Mouse (Mus musculus) embryonic facial prominence, embryonic 12.5 days (tissue): ENCODE measurements around the gene Gipc2. TPM values are rescaled to one million over a fixed set of nuclear protein-coding genes. Genes with fewer than 3 reads are reported as not detected.
A peak's percentile ranks its signal among the peaks of the same experiment; 100 is the strongest.

ENCODE experiments used
- ATAC-seq: fragments of 200-750 bp; cut with Nextera tagmentation; 2 replicates; pipeline ENCODE4 v1.8.0; 2017; ENCODE audit not compliant: insufficient number of reproducible peaks, insufficient read depth, low FRiP score, low TSS enrichment
- H3K27ac ChIP-seq: fragments of 300-500 bp; sonication (generic); 2 replicates; pipeline ENCODE4 v1.5.1; 2016; ENCODE audit warnings: mild to moderate bottlenecking
- H3K27me3 ChIP-seq: fragments of 300-500 bp; sonication (generic); 2 replicates; pipeline ENCODE4 v1.6.1; 2016; ENCODE audit warnings: mild to moderate bottlenecking, moderate library complexity
- H3K36me3 ChIP-seq: fragments of 300-500 bp; sonication (generic); 2 replicates; pipeline ENCODE4 v1.6.1; 2016; ENCODE audit warnings: mild to moderate bottlenecking
- H3K4me1 ChIP-seq: fragments of 300-500 bp; sonication (generic); 2 replicates; pipeline ENCODE4 v1.6.1; 2016
- H3K4me2 ChIP-seq: fragments of 300-500 bp; sonication (generic); replicated peaks from 2 replicates; pipeline ENCODE4 v1.6.1; 2016; ENCODE audit warnings: mild to moderate bottlenecking, moderate library complexity
- H3K4me3 ChIP-seq: fragments of 300-500 bp; sonication (generic); 2 replicates; pipeline ENCODE4 v1.5.1; 2016; ENCODE audit warnings: mild to moderate bottlenecking
- H3K9ac ChIP-seq: fragments of 300-500 bp; sonication (generic); 2 replicates; pipeline ENCODE4 v1.6.1; 2016; ENCODE audit warnings: mild to moderate bottlenecking, moderate library complexity
- H3K9me3 ChIP-seq: fragments of 300-500 bp; sonication (generic); 2 replicates; pipeline ENCODE4 v1.6.1; 2016; ENCODE audit warnings: mild to moderate bottlenecking, moderate library complexity
- WGBS: fragments of 180-500 bp; shearing (Covaris S2); methylation state at CpG from one replicate; pipeline ENCODE4 v1.1.7; 2016; 5-methylcytosine and 5-hydroxymethylcytosine counted together
- polyA plus RNA-seq: library from polyadenylated mRNA; unstranded; fragments of >200 nt; fragmentation: Nextera tagmentation; extraction: Ambion mirVana; gene quantifications from 2 replicates; pipeline ENCODE4 v1.2.1, GENCODE M21; 2016

The Gipc2 gene
- polyA plus RNA-seq, 1 experiment from 2014 or later = 2.4 TPM

- Histone ChIP-seq H3K4me1 (peaks cover 18% of the 10 kb centered on the region), H3K4me3 (peak overlapping the region; percentile 52), H3K9me3 (no peaks in the 10 kb centered on the region), H3K36me3 (no peaks in the 10 kb centered on the region), H3K27me3 (peaks cover 10% of the 10 kb centered on the region), H3K27ac (no peak overlapping the region), H3K9ac (peak overlapping the region; percentile 60), H3K4me2 (peak overlapping the region; percentile 99)
- WGBS = under 1% methylated on average over 53 of the region's 53 CpGs
- ATAC-seq = peak; percentile 41; the same call in 1 of the 2 replicates
Measured at GRCm38 (mm10) chr3:152165351-152166098, 505 bp downstream of the Gipc2 start.

GRCm38 (mm10) chr3:152165014-152165350, 1.0 kb downstream of the Gipc2 start:
- Histone ChIP-seq H3K9me3 (no peaks in the 10 kb centered on the region), H3K4me2 (peak overlapping the region; percentile 99), H3K27me3 (peaks cover 10% of the 10 kb centered on the region), H3K27ac (no peak overlapping the region), H3K36me3 (no peaks in the 10 kb centered on the region), H3K4me3 (peak overlapping the region; percentile 52; the same call in 1 of the 2 replicates), H3K4me1 (peaks cover 18% of the 10 kb centered on the region), H3K9ac (no peak overlapping the region)
- 25% methylated on average over 9 of the region's 9 CpGs for WGBS
- peak; percentile 10; the same call in 1 of the 2 replicates for ATAC-seq

- Histone ChIP-seq H3K9ac (no peak overlapping the region), H3K36me3 (no peaks in the 10 kb centered on the region), H3K4me3 (no peak overlapping the region), H3K4me1 (peaks cover 18% of the 10 kb centered on the region), H3K4me2 (no peak overlapping the region), H3K27me3 (peaks cover 10% of the 10 kb centered on the region), H3K27ac (no peak overlapping the region), H3K9me3 (no peaks in the 10 kb centered on the region)
- ATAC-seq = no peak
- 85% methylated on average over 8 of the region's 8 CpGs for WGBS
Measured at GRCm38 (mm10) chr3:152163320-152163719, 2.7 kb downstream of the Gipc2 start.

GRCm38 (mm10) chr3:152160607-152161006, 5.4 kb downstream of the Gipc2 start:
- peaks cover 4% of the 10 kb centered on the region for H3K4me1 ChIP-seq
- peaks cover 3% of the 10 kb centered on the region for H3K27me3 ChIP-seq
- H3K27ac ChIP-seq = no peak overlapping the region
- H3K9ac ChIP-seq = no peak overlapping the region
- no peaks in the 10 kb centered on the region for H3K9me3 ChIP-seq
- H3K4me2 ChIP-seq = no peak overlapping the region
- no peak overlapping the region for H3K4me3 ChIP-seq
- 65% methylated on average over 4 of the region's 4 CpGs for WGBS
- no peak for ATAC-seq
- no peaks in the 10 kb centered on the region for H3K36me3 ChIP-seq

GRCm38 (mm10) chr3:152159321-152159720, 6.7 kb downstream of the Gipc2 start:
- H3K36me3 ChIP-seq = no peaks in the 10 kb centered on the region
- no peaks in the 10 kb centered on the region for H3K9me3 ChIP-seq
- no peak for ATAC-seq
- H3K27ac ChIP-seq = no peak overlapping the region
- H3K4me2 ChIP-seq = no peak overlapping the region
- no peak overlapping the region for H3K4me3 ChIP-seq
- no peaks in the 10 kb centered on the region for H3K4me1 ChIP-seq
- no peak overlapping the region for H3K9ac ChIP-seq
- H3K27me3 ChIP-seq = no peaks in the 10 kb centered on the region

GRCm38 (mm10) chr3:152158344-152159291, 7.4 kb downstream of the Gipc2 start:
- Histone ChIP-seq H3K4me3 (no peak overlapping the region), H3K4me2 (no peak overlapping the region), H3K36me3 (no peaks in the 10 kb centered on the region), H3K9ac (no peak overlapping the region), H3K4me1 (no peaks in the 10 kb centered on the region), H3K27ac (no peak overlapping the region), H3K9me3 (no peaks in the 10 kb centered on the region), H3K27me3 (no peaks in the 10 kb centered on the region)
- no peak for ATAC-seq
- WGBS = 55% methylated on average over 10 of the region's 10 CpGs

- no peaks in the 10 kb centered on the region for H3K9me3 ChIP-seq
- H3K36me3 ChIP-seq = no peaks in the 10 kb centered on the region
- no peak overlapping the region for H3K9ac ChIP-seq
- no peaks in the 10 kb centered on the region for H3K4me1 ChIP-seq
- no peak overlapping the region for H3K4me2 ChIP-seq
- WGBS = 76% methylated on average over 23 of the region's 23 CpGs
- no peak for ATAC-seq
- no peak overlapping the region for H3K27ac ChIP-seq
- no peak overlapping the region for H3K4me3 ChIP-seq
- H3K27me3 ChIP-seq = no peaks in the 10 kb centered on the region
Measured at GRCm38 (mm10) chr3:152156816-152157496, 9.1 kb downstream of the Gipc2 start.

- Histone ChIP-seq H3K9ac (no peak overlapping the region), H3K27ac (no peak overlapping the region), H3K36me3 (no peaks in the 10 kb centered on the region), H3K4me3 (no peak overlapping the region), H3K9me3 (no peaks in the 10 kb centered on the region), H3K4me2 (no peak overlapping the region), H3K27me3 (no peaks in the 10 kb centered on the region), H3K4me1 (no peaks in the 10 kb centered on the region)
- no peak for ATAC-seq
- WGBS = 51% methylated on average over 11 of the region's 11 CpGs
Measured at GRCm38 (mm10) chr3:152155296-152155948, 10.6 kb downstream of the Gipc2 start.

- Histone ChIP-seq H3K9ac (no peak overlapping the region), H3K4me1 (no peaks in the 10 kb centered on the region), H3K4me2 (no peak overlapping the region), H3K27me3 (no peaks in the 10 kb centered on the region), H3K36me3 (no peaks in the 10 kb centered on the region), H3K27ac (no peak overlapping the region), H3K9me3 (no peaks in the 10 kb centered on the region), H3K4me3 (no peak overlapping the region)
- WGBS = 86% methylated on average over 5 of the region's 5 CpGs
- no peak for ATAC-seq
Measured at GRCm38 (mm10) chr3:152154095-152154494, 11.9 kb downstream of the Gipc2 start.

- no peaks in the 10 kb centered on the region for H3K27me3 ChIP-seq
- H3K36me3 ChIP-seq = no peaks in the 10 kb centered on the region
- H3K4me3 ChIP-seq = no peak overlapping the region
- no peaks in the 10 kb centered on the region for H3K9me3 ChIP-seq
- WGBS = 85% methylated on average over 2 of the region's 2 CpGs
- no peak overlapping the region for H3K4me2 ChIP-seq
- no peak overlapping the region for H3K9ac ChIP-seq
- no peak for ATAC-seq
- no peak overlapping the region for H3K27ac ChIP-seq
- no peaks in the 10 kb centered on the region for H3K4me1 ChIP-seq
Measured at GRCm38 (mm10) chr3:152153152-152153551, 12.9 kb downstream of the Gipc2 start.

- Histone ChIP-seq H3K27me3 (no peaks in the 10 kb centered on the region), H3K9ac (no peak overlapping the region), H3K4me1 (no peaks in the 10 kb centered on the region), H3K27ac (no peak overlapping the region), H3K36me3 (no peaks in the 10 kb centered on the region), H3K4me2 (no peak overlapping the region), H3K4me3 (no peak overlapping the region), H3K9me3 (no peaks in the 10 kb centered on the region)
- WGBS = 90% methylated on average over 1 of the region's 1 CpGs
- no peak for ATAC-seq
Measured at GRCm38 (mm10) chr3:152152483-152152804, 13.6 kb downstream of the Gipc2 start.
